Mouse (Mus musculus) ES-E14 (cell line): Measurements from ENCODE around the gene Ckm.

Source experiments
- CHD2 ChIP-seq: IDR thresholded peaks from 2 replicates; pipeline ENCODE4 v1.6.1; 2014; ENCODE audit warnings: mild to moderate bottlenecking, low read depth, low read length, inconsistent platforms
- HCFC1 ChIP-seq: IDR thresholded peaks from 2 replicates; pipeline ENCODE4 v1.6.1; 2012; ENCODE audit warnings: low read length, inconsistent platforms, borderline replicate concordance; ENCODE audit not compliant: insufficient read depth
- MAFK ChIP-seq: IDR thresholded peaks from 2 replicates; pipeline ENCODE4 v1.6.1; 2014; ENCODE audit warnings: mild to moderate bottlenecking, low read depth, low read length, inconsistent platforms; ENCODE audit not compliant: insufficient read depth
- ZC3H11A ChIP-seq: IDR thresholded peaks from 2 replicates; pipeline ENCODE4 v1.6.1; 2012; ENCODE audit warnings: low read depth, mild to moderate bottlenecking, inconsistent platforms, low read length, borderline replicate concordance
- ZNF384 ChIP-seq: IDR thresholded peaks from 2 replicates; pipeline ENCODE4 v1.6.1; 2012; ENCODE audit warnings: low read depth, low read length, inconsistent platforms

DNA sequence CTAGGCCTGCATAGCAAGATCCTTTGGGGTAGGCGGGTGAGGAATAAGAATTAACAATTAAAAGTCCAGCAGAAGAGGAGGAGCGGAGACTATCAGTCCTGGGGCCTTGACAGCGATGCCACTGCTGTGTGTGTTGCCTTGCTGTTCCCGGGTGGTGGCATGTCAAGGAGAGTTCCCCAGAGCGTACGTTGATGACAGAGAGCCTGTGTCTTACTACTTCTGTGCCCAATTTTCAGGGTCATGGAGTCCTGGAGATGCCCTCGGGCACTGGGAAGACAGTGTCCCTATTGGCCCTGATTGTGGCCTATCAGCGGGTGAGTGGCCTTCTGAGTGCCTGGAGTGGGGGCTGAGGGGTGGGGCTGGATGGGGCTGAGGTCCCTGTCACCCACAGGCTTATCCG lies 20.9 kb upstream of the Ckm start:
- TF ChIP-seq CHD2 = no peak
- TF ChIP-seq ZNF384 = no peak
- no peak for TF ChIP-seq MAFK
- no peak for TF ChIP-seq ZC3H11A
- no peak for TF ChIP-seq HCFC1
